Mouse (Mus musculus): ENCODE data around the gene Asnsd1.
"Not testable (repeated sequence)": the region's sequence is repeated elsewhere in the genome, so short reads cannot be mapped to it uniquely, and the experiment has no call there.

Gene Asnsd1

GRCm38 (mm10) chr1:53352327-53353261 lies at the start of gene Asnsd1, which contains the start of the genes Asdurf and Gm28551:
Asnsd1 (minus strand) TSS chr1:53352752.
Asdurf (minus strand) TSS chr1:53352619.
Gm28551 (minus strand) TSS chr1:53352667.
- DNase-seq (ENCODE audit: extremely low read depth, low read depth) = peak; percentile 92

- not testable (repeated sequence) for DNase-seq (ENCODE audit: extremely low read depth, low read depth)
Observed at GRCm38 (mm10) chr1:53393936-53394760, 41.6 kb upstream of the Asnsd1 start.

- no peak for DNase-seq (ENCODE audit: extremely low read depth, low read depth)
Observed at GRCm38 (mm10) chr1:53388762-53389161, 36.2 kb upstream of the Asnsd1 start.

- no peak for DNase-seq (ENCODE audit: extremely low read depth, low read depth)
Observed at GRCm38 (mm10) chr1:53384085-53384688, 31.6 kb upstream of the Asnsd1 start.

- DNase-seq (ENCODE audit: extremely low read depth, low read depth) = no peak
Observed at GRCm38 (mm10) chr1:53377731-53378130, 25.2 kb upstream of the Asnsd1 start.

- DNase-seq (ENCODE audit: extremely low read depth, low read depth) = not testable (repeated sequence)
Observed at GRCm38 (mm10) chr1:53375965-53376364, 23.4 kb upstream of the Asnsd1 start.

GRCm38 (mm10) chr1:53358988-53359387 lies 6.4 kb upstream of the Asnsd1 start:
- no peak for DNase-seq (ENCODE audit: extremely low read depth, low read depth)

GRCm38 (mm10) chr1:53341071-53341470 lies 11.5 kb downstream of the Asnsd1 start:
- DNase-seq (ENCODE audit: extremely low read depth, low read depth) = no peak

GRCm38 (mm10) chr1:53337403-53337802 lies 15.1 kb downstream of the Asnsd1 start:
- not testable (repeated sequence) for DNase-seq (ENCODE audit: extremely low read depth, low read depth)

- DNase-seq (ENCODE audit: extremely low read depth, low read depth) = no peak
Observed at GRCm38 (mm10) chr1:53335465-53335864, 17.1 kb downstream of the Asnsd1 start.

- not testable (repeated sequence) for DNase-seq (ENCODE audit: extremely low read depth, low read depth)
Observed at GRCm38 (mm10) chr1:53333527-53333926, 19.0 kb downstream of the Asnsd1 start.

GRCm38 (mm10) chr1:53324827-53325494 lies 27.6 kb downstream of the Asnsd1 start:
- no peak for DNase-seq (ENCODE audit: extremely low read depth, low read depth)

GRCm38 (mm10) chr1:53324277-53324676 lies 28.3 kb downstream of the Asnsd1 start:
- DNase-seq (ENCODE audit: extremely low read depth, low read depth) = no peak

- no peak for DNase-seq (ENCODE audit: extremely low read depth, low read depth)
Observed at GRCm38 (mm10) chr1:53323254-53323653, 29.3 kb downstream of the Asnsd1 start.

- no peak for DNase-seq (ENCODE audit: extremely low read depth, low read depth)
Observed at GRCm38 (mm10) chr1:53321662-53322344, 30.7 kb downstream of the Asnsd1 start.

GRCm38 (mm10) chr1:53312989-53313967 lies 39.3 kb downstream of the Asnsd1 start, which contains the start of gene Osgepl1:
Osgepl1 (plus strand) TSS chr1:53313624.
- DNase-seq (ENCODE audit: extremely low read depth, low read depth) = peak; percentile 81

GRCm38 (mm10) chr1:53300506-53300905 lies 52.0 kb downstream of the Asnsd1 start:
- DNase-seq (ENCODE audit: extremely low read depth, low read depth) = no peak

- DNase-seq (ENCODE audit: extremely low read depth, low read depth) = peak; percentile 93
Observed at GRCm38 (mm10) chr1:53296581-53297383, 55.8 kb downstream of the Asnsd1 start, which contains the start of the genes Pms1, Ormdl1 and Gm28778. Pms1 (minus strand) TSS chr1:53297018. Ormdl1 (plus strand) TSS chr1:53297095. Gm28778 (plus strand) TSS chr1:53297111.
